Mouse (Mus musculus) midbrain, embryonic 13.5 days (tissue): ENCODE results near the gene Cs. TPM values are rescaled to one million over a fixed set of nuclear protein-coding genes. Genes with fewer than 3 reads are reported as not detected.

Source experiments
- microRNA-seq: library from miRNA; unstranded; fragments of <30 nt; microRNA quantifications from one replicate; pipeline ENCODE4, GENCODE M21; 2016
- polyA plus RNA-seq: library from polyadenylated mRNA; unstranded; fragments of >200 nt; fragmentation: Nextera tagmentation; extraction: Ambion mirVana; gene quantifications from 2 replicates; pipeline ENCODE4 v1.2.1, GENCODE M21; 2015

Cs gene
- polyA plus RNA-seq, 1 experiment from 2014 or later, result 225 TPM

Small RNA genes lying within 50 kb of the gene (microRNA-seq; reads per million reads assigned to microRNA genes)
- gene Gm25361 (not detected), gene Gm26308 (not detected), gene Mir6914 (1.0 reads per million), gene Mir6915 (2.1 reads per million, percentile 2 among the genes with 10 or more reads in this experiment)

Other genes starting within 250 kb of the Cs start
- 13.8 and 13.9 TPM in 2 replicates for gene Baz2a, start 246.2 kb upstream of the Cs start, polyA plus RNA-seq
- gene Rbms2, start 157.4 kb upstream of the Cs start, polyA plus RNA-seq, result 9.8 and 10.9 TPM in 2 replicates
- 1.1 and 1.4 TPM in 2 replicates for gene Gls2, start 143.3 kb upstream of the Cs start, polyA plus RNA-seq
- gene Spryd4, start 125.9 kb upstream of the Cs start, polyA plus RNA-seq, result 19.6 and 21.2 TPM in 2 replicates
- 0.16 and 0.32 TPM in 2 replicates for gene Mip, start 111.9 kb upstream of the Cs start, polyA plus RNA-seq
- gene Timeless, start 105.7 kb upstream of the Cs start, polyA plus RNA-seq, result 27.7 and 28.6 TPM in 2 replicates
- 0.15 and 0.23 TPM in 2 replicates for gene Apon, start 83.6 kb upstream of the Cs start, polyA plus RNA-seq
- not detected in 2 replicates for gene Apof, start 69.1 kb upstream of the Cs start, polyA plus RNA-seq
- 19.3 and 20.0 TPM in 2 replicates for gene Stat2, start 67.2 kb upstream of the Cs start, polyA plus RNA-seq
- gene Il23a, start 39.0 kb upstream of the Cs start, polyA plus RNA-seq, result 0.16 TPM in 1 of 2 replicates, not detected in the other
- 28.6 and 30.4 TPM in 2 replicates for gene Pan2, start 34.4 kb upstream of the Cs start, polyA plus RNA-seq
- 225 and 230 TPM in 2 replicates for gene Cnpy2, start 15.3 kb upstream of the Cs start, polyA plus RNA-seq
- 28.2 and 34.3 TPM in 2 replicates for gene Coq10a, start 31.3 kb downstream of the Cs start, polyA plus RNA-seq
- gene Ankrd52, start 39.4 kb downstream of the Cs start, polyA plus RNA-seq, result 13.0 and 14.8 TPM in 2 replicates
- 0.18 and 0.22 TPM in 2 replicates for gene Slc39a5, start 63.5 kb downstream of the Cs start, polyA plus RNA-seq
- gene Nabp2, start 73.8 kb downstream of the Cs start, polyA plus RNA-seq, result 142 and 153 TPM in 2 replicates
- 81.5 and 85.9 TPM in 2 replicates for gene Rnf41, start 73.9 kb downstream of the Cs start, polyA plus RNA-seq
- gene Smarcc2, start 121.5 kb downstream of the Cs start, polyA plus RNA-seq, result 200 and 212 TPM in 2 replicates
- gene Myl6, start 156.4 kb downstream of the Cs start, polyA plus RNA-seq, result 836 and 885 TPM in 2 replicates
- gene Myl6b, start 161.0 kb downstream of the Cs start, polyA plus RNA-seq, result 3.4 and 4.3 TPM in 2 replicates
- 11.6 and 13.7 TPM in 2 replicates for gene Esyt1, start 188.1 kb downstream of the Cs start, polyA plus RNA-seq
- gene Zc3h10, start 210.0 kb downstream of the Cs start, polyA plus RNA-seq, result 23.3 and 24.2 TPM in 2 replicates
- gene Rpl41, start 211.6 kb downstream of the Cs start, polyA plus RNA-seq, result 2,545 and 2,595 TPM in 2 replicates
- 139 TPM in 2 replicates for gene Pa2g4, start 228.3 kb downstream of the Cs start, polyA plus RNA-seq